Mouse (Mus musculus) brain, adult 2 months (tissue): ENCODE measurements at regions not wholly inside any gene's neighbourhood (a gene's known extent, or its start where the extent isn't known, plus 50 kb on each side); places are given as distances from the start of the nearest gene placed in this dataset.

ENCODE experiments used
- DNase-seq: peaks from one replicate; pipeline ENCODE4 v3.0.0; 2011; ENCODE audit warnings: low read depth, low spot score

DNA sequence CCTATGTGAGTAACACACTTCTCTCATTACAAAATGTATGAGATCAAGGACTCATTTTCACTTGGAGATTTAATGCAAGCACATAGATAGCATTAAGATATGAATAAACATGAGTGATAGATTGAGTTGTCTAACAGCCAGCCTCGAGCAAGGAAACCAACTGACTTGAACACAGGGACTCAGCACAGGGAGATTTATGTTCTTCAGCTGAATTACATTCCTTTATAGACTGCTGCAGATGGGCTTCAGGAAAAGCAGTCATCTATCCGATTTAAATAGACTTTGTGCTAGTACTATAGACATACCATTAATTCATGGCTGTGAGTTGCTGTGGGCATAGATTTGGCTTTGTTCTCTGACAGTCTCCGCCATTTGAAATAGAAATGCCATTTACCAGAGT, 661.9 kb downstream of the Cenpc1 start:
- DNase-seq, result no peak

GRCm38 (mm10) chr5:85360427-85360826, 705.0 kb downstream of the Cenpc1 start:
- DNase-seq, result no peak

GRCm38 (mm10) chr5:85346762-85347161, 718.6 kb downstream of the Cenpc1 start:
- peak; percentile 84 for DNase-seq

- DNase-seq, result peak; percentile 57
Measured at GRCm38 (mm10) chr5:85346066-85346649, 719.2 kb downstream of the Cenpc1 start.

- no peak for DNase-seq
Measured at GRCm38 (mm10) chr5:85341383-85341782, 724.0 kb downstream of the Cenpc1 start.

- DNase-seq, result peak; percentile 69
Measured at GRCm38 (mm10) chr5:85337643-85338458, 727.5 kb downstream of the Cenpc1 start.

DNA sequence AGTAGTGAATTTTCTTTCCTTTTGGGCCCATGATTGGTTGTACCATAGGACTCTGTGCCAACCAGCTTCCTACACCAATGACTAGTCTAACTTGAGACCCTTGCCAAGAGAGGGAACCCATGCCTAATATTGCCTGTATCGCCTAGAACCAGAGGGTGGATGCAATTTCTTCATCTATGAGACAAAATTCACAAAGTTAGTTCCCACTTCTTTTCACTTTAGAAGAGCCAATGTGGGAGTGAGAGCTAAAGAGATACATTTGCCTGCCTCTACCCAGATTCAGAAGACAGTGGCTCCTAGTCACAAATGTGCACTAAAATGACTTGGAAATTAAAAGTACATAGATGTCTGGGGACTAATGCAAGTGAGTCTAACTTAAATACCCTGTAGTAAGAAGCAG, 728.4 kb downstream of the Cenpc1 start:
- peak; percentile 29 for DNase-seq
